Mouse (Mus musculus): Measurements from ENCODE around the gene Cyp2c67. TPM values are rescaled to one million over a fixed set of nuclear protein-coding genes. Genes with fewer than 3 reads are reported as not detected.
"Not testable (repeated sequence)": the region's sequence is repeated elsewhere in the genome, so short reads cannot be mapped to it uniquely, and the experiment has no call there.

Cyp2c67 gene
- polyA plus RNA-seq (2014; fragmentation: Nextera tagmentation; extraction: Ambion mirVana): not detected in 2 replicates

DNA sequence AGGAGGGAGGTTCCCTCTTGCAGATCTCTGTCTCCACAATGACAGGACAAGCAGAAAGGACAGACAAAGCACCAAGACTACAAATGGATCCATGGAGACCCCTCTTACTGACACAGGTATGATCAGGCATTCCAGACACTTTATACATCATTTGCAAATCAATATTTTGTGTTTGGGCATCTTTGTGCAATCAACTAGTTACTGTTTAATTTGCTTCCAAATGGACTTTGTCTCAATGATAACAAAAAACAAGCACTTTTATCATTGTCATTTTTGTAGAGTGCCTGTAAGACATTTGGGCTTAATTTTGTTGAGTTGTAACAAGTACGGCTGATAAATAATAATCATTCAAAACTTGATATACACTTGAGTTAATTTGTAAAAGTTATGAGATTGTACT lies at the start of gene Cyp2c67:
Cyp2c67 (minus strand) TSS at position 114 of the 400 bp plus-strand sequence.
- Histone ChIP-seq H3K36me3 (ENCODE audit: control insufficient read depth, insufficient read depth, low read length) (no peaks in the 10 kb centered on the region), H3K27me3 (ENCODE audit: control insufficient read depth, insufficient read depth, low read length) (no peaks in the 10 kb centered on the region), H3K4me3 (ENCODE audit: low read depth, low read length) (no peak within 1 kb of the TSS), H3K27ac (ENCODE audit: low read length) (no peak within 1 kb of the TSS), H3K9ac (replicated peaks; ENCODE audit: low read depth, low read length) (no peak within 1 kb of the TSS), H3K9me3 (ENCODE audit: control insufficient read depth, low read depth, low read length) (peaks cover 5% of the 10 kb centered on the region; the same call in 1 of the 2 replicates), H3K4me1 (ENCODE audit: control insufficient read depth, insufficient read depth, low read length) (no peaks in the 10 kb centered on the region), H3K4me2 (replicated peaks; ENCODE audit: low read depth, low read length) (no peak within 1 kb of the TSS)
- 96% methylated on average over 1 of the region's 1 CpGs for WGBS
- no peak for ATAC-seq (ENCODE audit: insufficient number of reproducible peaks, insufficient read depth, low FRiP score, low read depth)

- H3K9me3 ChIP-seq (ENCODE audit: control insufficient read depth, low read depth, low read length); H3K4me3 ChIP-seq (ENCODE audit: low read depth, low read length); H3K36me3 ChIP-seq (ENCODE audit: control insufficient read depth, insufficient read depth, low read length); H3K4me2 ChIP-seq (replicated peaks; ENCODE audit: low read depth, low read length); ATAC-seq (ENCODE audit: insufficient number of reproducible peaks, insufficient read depth, low FRiP score, low read depth); H3K27ac ChIP-seq (ENCODE audit: low read length); H3K27me3 ChIP-seq (ENCODE audit: control insufficient read depth, insufficient read depth, low read length); H3K4me1 ChIP-seq (ENCODE audit: control insufficient read depth, insufficient read depth, low read length); H3K9ac ChIP-seq (replicated peaks; ENCODE audit: low read depth, low read length): not testable (repeated sequence)
These were observed 16.8 kb upstream of the Cyp2c67 start for GRCm38 (mm10) chr19:39665650-39666049.

GRCm38 (mm10) chr19:39652381-39652780 lies 3.5 kb upstream of the Cyp2c67 start:
- H3K36me3 ChIP-seq (ENCODE audit: control insufficient read depth, insufficient read depth, low read length): no peaks in the 10 kb centered on the region
- no peak overlapping the region for H3K4me2 ChIP-seq (replicated peaks; ENCODE audit: low read depth, low read length)
- H3K9ac ChIP-seq (replicated peaks; ENCODE audit: low read depth, low read length): no peak overlapping the region
- no peak overlapping the region for H3K4me3 ChIP-seq (ENCODE audit: low read depth, low read length)
- 41% methylated on average over 1 of the region's 1 CpGs for WGBS
- H3K27me3 ChIP-seq (ENCODE audit: control insufficient read depth, insufficient read depth, low read length): no peaks in the 10 kb centered on the region
- no peak for ATAC-seq (ENCODE audit: insufficient number of reproducible peaks, insufficient read depth, low FRiP score, low read depth)
- peaks cover 2% of the 10 kb centered on the region; the same call in 1 of the 2 replicates for H3K9me3 ChIP-seq (ENCODE audit: control insufficient read depth, low read depth, low read length)
- H3K4me1 ChIP-seq (ENCODE audit: control insufficient read depth, insufficient read depth, low read length): no peaks in the 10 kb centered on the region
- no peak overlapping the region for H3K27ac ChIP-seq (ENCODE audit: low read length)

GRCm38 (mm10) chr19:39647519-39647918 lies 1.3 kb downstream of the Cyp2c67 start:
- H3K4me3 ChIP-seq (ENCODE audit: low read depth, low read length): no peak overlapping the region
- peaks cover 5% of the 10 kb centered on the region; the same call in 1 of the 2 replicates for H3K9me3 ChIP-seq (ENCODE audit: control insufficient read depth, low read depth, low read length)
- 92% methylated on average over 9 of the region's 9 CpGs for WGBS
- H3K9ac ChIP-seq (replicated peaks; ENCODE audit: low read depth, low read length): no peak overlapping the region
- H3K27me3 ChIP-seq (ENCODE audit: control insufficient read depth, insufficient read depth, low read length): no peaks in the 10 kb centered on the region
- no peak overlapping the region for H3K27ac ChIP-seq (ENCODE audit: low read length)
- ATAC-seq (ENCODE audit: insufficient number of reproducible peaks, insufficient read depth, low FRiP score, low read depth): no peak
- H3K4me1 ChIP-seq (ENCODE audit: control insufficient read depth, insufficient read depth, low read length): no peaks in the 10 kb centered on the region
- no peaks in the 10 kb centered on the region for H3K36me3 ChIP-seq (ENCODE audit: control insufficient read depth, insufficient read depth, low read length)
- H3K4me2 ChIP-seq (replicated peaks; ENCODE audit: low read depth, low read length): no peak overlapping the region

GRCm38 (mm10) chr19:39644551-39644950 lies 4.3 kb downstream of the Cyp2c67 start:
- 87% methylated on average over 7 of the region's 7 CpGs for whole genome bisulfite sequencing
- H3K27me3 ChIP-seq (ENCODE audit: control insufficient read depth, insufficient read depth, low read length); H3K4me3 ChIP-seq (ENCODE audit: low read depth, low read length); H3K4me2 ChIP-seq (replicated peaks; ENCODE audit: low read depth, low read length); H3K4me1 ChIP-seq (ENCODE audit: control insufficient read depth, insufficient read depth, low read length); ATAC-seq (ENCODE audit: insufficient number of reproducible peaks, insufficient read depth, low FRiP score, low read depth); H3K9ac ChIP-seq (replicated peaks; ENCODE audit: low read depth, low read length); H3K36me3 ChIP-seq (ENCODE audit: control insufficient read depth, insufficient read depth, low read length); H3K9me3 ChIP-seq (ENCODE audit: control insufficient read depth, low read depth, low read length); H3K27ac ChIP-seq (ENCODE audit: low read length): not testable (repeated sequence)

Other genes starting within 250 kb of the Cyp2c67 start
- not detected in 2 replicates for gene Cyp2c38, start 186.0 kb downstream of the Cyp2c67 start, polyA plus RNA-seq (2014; fragmentation: Nextera tagmentation; extraction: Ambion mirVana)
- not detected in 2 replicates for gene Cyp2c39, start 138.2 kb downstream of the Cyp2c67 start, polyA plus RNA-seq (2014; fragmentation: Nextera tagmentation; extraction: Ambion mirVana)
- gene Cyp2c68, start 92.0 kb upstream of the Cyp2c67 start, polyA plus RNA-seq (2014; fragmentation: Nextera tagmentation; extraction: Ambion mirVana): 0.43 and 0.51 TPM in 2 replicates
- not detected in 2 replicates for gene Cyp2c40, start 163.8 kb upstream of the Cyp2c67 start, polyA plus RNA-seq (2014; fragmentation: Nextera tagmentation; extraction: Ambion mirVana)
- not detected in 2 replicates for gene Cyp2c69, start 237.7 kb upstream of the Cyp2c67 start, polyA plus RNA-seq (2014; fragmentation: Nextera tagmentation; extraction: Ambion mirVana)

All from stomach, embryonic 14.5 days (tissue).